9 mouse cellular contexts compared by ENCODE assay signal in genomic region chr7:79742277-79742658, GRCm38 (mm10). TPM values are rescaled to one million over a fixed set of nuclear protein-coding genes. Genes with fewer than 3 reads are reported as not detected.
DNase-seq lines count a peak whose midpoint lies in the region; ATAC-seq and TF ChIP-seq lines count a peak whose summit lies in the region.
"Had no signal": no experiment of that assay in that cellular context is flagged by ENCODE, and none has a peak within 500 bp of the region (broad histone marks: within the 10 kb centered on the region; RNA-seq: fewer than 3 reads in every experiment).

No protein-coding gene starts in this region.

- TF ChIP-seq CTCF in left cerebral cortex, adult 2 months (IDR thresholded peaks at IDR 0.05), result no peak

- H3K36me3 ChIP-seq in embryonic facial prominence, embryonic 12.5 days, result no peaks in the 10 kb centered on the region; the same call in 1 of the 2 replicates
- peaks cover 6% of the 10 kb centered on the region for H3K36me3 ChIP-seq in limb, embryonic 10.5 days
- peaks cover 3% of the 10 kb centered on the region; the same call in 1 of the 2 replicates for H3K36me3 ChIP-seq in neural tube, embryonic 12.5 days

- H3K4me1 ChIP-seq in embryonic facial prominence, embryonic 12.5 days, result peaks cover 6% of the 10 kb centered on the region; the same call in 1 of the 2 replicates
- peaks cover 15% of the 10 kb centered on the region for H3K4me1 ChIP-seq in limb, embryonic 10.5 days
- H3K4me1 ChIP-seq in neural tube, embryonic 12.5 days, result peaks cover 7% of the 10 kb centered on the region; the same call in 1 of the 2 replicates

- H3K9me3 ChIP-seq in embryonic facial prominence, embryonic 12.5 days, result no peaks in the 10 kb centered on the region
- H3K9me3 ChIP-seq in limb, embryonic 10.5 days (replicated peaks), result no peaks in the 10 kb centered on the region
- H3K9me3 ChIP-seq in neural tube, embryonic 12.5 days, result no peaks in the 10 kb centered on the region

- DNase-seq in left cerebral cortex, adult 2 months (ENCODE audit: extremely low spot score in 1 of 2, low spot score in 2 of 2), result no peak
- DNase-seq in left cerebral cortex, postnatal 14 days (ENCODE audit: low spot score in 2 of 2), result no peak
- no peak for DNase-seq in limb, embryonic 10.5 days (ENCODE audit: low spot score)
- DNase-seq in cerebellum, postnatal 4 days (ENCODE audit: low spot score in 2 of 2), result no peak
- DNase-seq in embryo, embryonic 10.5 days (ENCODE audit: low spot score), result no peak
- DNase-seq in urinary bladder, adult 2 months (ENCODE audit: low spot score), result no peak

- H3K4me3 ChIP-seq in left cerebral cortex, adult 2 months, result peak overlapping the region; percentile 51
- H3K4me3 ChIP-seq in embryonic facial prominence, embryonic 12.5 days, result peak overlapping the region; percentile 60
- peak overlapping the region; percentile 88 for H3K4me3 ChIP-seq in limb, embryonic 10.5 days
- peak overlapping the region; percentile 66 for H3K4me3 ChIP-seq in neural tube, embryonic 12.5 days

- 23% methylated on average over 11 of the region's 11 CpGs for WGBS in embryonic facial prominence, embryonic 12.5 days
- WGBS in limb, embryonic 10.5 days, result 28% methylated on average over 11 of the region's 11 CpGs
- 26% methylated on average over 11 of the region's 11 CpGs for WGBS in neural tube, embryonic 12.5 days

- H3K9ac ChIP-seq in embryonic facial prominence, embryonic 12.5 days, result peak overlapping the region; percentile 38
- peak overlapping the region; percentile 60 for H3K9ac ChIP-seq in neural tube, embryonic 12.5 days

- intact Hi-C loops in left cerebral cortex, adult 2 months (cut with DNase I), result no loop called here
- intact Hi-C loops in left cerebral cortex, postnatal 14 days (cut with DNase I), result no loop called here

- no peaks in the 10 kb centered on the region for H3K27me3 ChIP-seq in embryonic facial prominence, embryonic 12.5 days
- no peaks in the 10 kb centered on the region for H3K27me3 ChIP-seq in limb, embryonic 10.5 days (ENCODE audit: low read depth, poor library complexity, severe bottlenecking)
- no peaks in the 10 kb centered on the region for H3K27me3 ChIP-seq in neural tube, embryonic 12.5 days (replicated peaks)

- no peak overlapping the region for H3K27ac ChIP-seq in left cerebral cortex, adult 2 months
- no peak overlapping the region for H3K27ac ChIP-seq in embryonic facial prominence, embryonic 12.5 days
- H3K27ac ChIP-seq in limb, embryonic 10.5 days, result peak overlapping the region; percentile 78
- H3K27ac ChIP-seq in neural tube, embryonic 12.5 days, result no peak overlapping the region

- peak overlapping the region; percentile 66 for H3K4me2 ChIP-seq in embryonic facial prominence, embryonic 12.5 days (replicated peaks)
- H3K4me2 ChIP-seq in neural tube, embryonic 12.5 days (replicated peaks), result peak overlapping the region; percentile 97

- no peak for ATAC-seq in embryonic facial prominence, embryonic 12.5 days (ENCODE audit: insufficient number of reproducible peaks, insufficient read depth, low FRiP score, low TSS enrichment)
- no peak for ATAC-seq in neural tube, embryonic 12.5 days (ENCODE audit: low FRiP score, low read depth)

RNA-seq across cellular contexts. Expression of gene Pex11a, which starts 0.7 kb away (rescaled TPM):
- total RNA-seq in left cerebral cortex, adult 2 months (2021), result 10 to 100 TPM; 10.1 to 11.5 TPM
- total RNA-seq in left cerebral cortex, postnatal 14 days (2021), result 1 to 10 TPM; 8.2 to 8.7 TPM
- 10.3 and 11.9 TPM in 2 replicates for polyA plus RNA-seq in embryonic facial prominence, embryonic 12.5 days (2016; fragmentation: Nextera tagmentation; extraction: Ambion mirVana)
- 6.6 and 11.3 TPM in 2 replicates for polyA plus RNA-seq in limb, embryonic 10.5 days (2016; fragmentation: Nextera tagmentation; extraction: Ambion mirVana)
- 9.8 and 11.5 TPM in 2 replicates for polyA plus RNA-seq in neural tube, embryonic 12.5 days (2016; fragmentation: Nextera tagmentation; extraction: Ambion mirVana)
- polyA plus RNA-seq in urinary bladder, adult 2 months (2012; rRNA removed), result 7.1 and 7.9 TPM in 2 replicates

RNA-seq across cellular contexts. Expression of gene Wdr93, which starts 0.7 kb away (rescaled TPM):
- under 1 TPM in 1 of 2 experiments, not detected in 1; 0.35 TPM for total RNA-seq in left cerebral cortex, adult 2 months (2021)
- total RNA-seq in left cerebral cortex, postnatal 14 days (2021), result not detected
- 0.56 TPM in 1 of 2 replicates, not detected in the other for polyA plus RNA-seq in embryonic facial prominence, embryonic 12.5 days (2016; fragmentation: Nextera tagmentation; extraction: Ambion mirVana)
- polyA plus RNA-seq in limb, embryonic 10.5 days (2016; fragmentation: Nextera tagmentation; extraction: Ambion mirVana), result 0.19 and 0.35 TPM in 2 replicates
- polyA plus RNA-seq in neural tube, embryonic 12.5 days (2016; fragmentation: Nextera tagmentation; extraction: Ambion mirVana), result 0.17 and 0.38 TPM in 2 replicates
- 0.15 and 0.29 TPM in 2 replicates for polyA plus RNA-seq in urinary bladder, adult 2 months (2012; rRNA removed)
- total RNA-seq: monocyte, adult 5-6 weeks had no signal

RNA-seq across cellular contexts. Expression of gene Plin1, which starts 9.6 kb away (rescaled TPM):
- total RNA-seq in left cerebral cortex, adult 2 months (2021), result not detected
- not detected for total RNA-seq in left cerebral cortex, postnatal 14 days (2021)
- 0.13 TPM in 1 of 2 replicates, not detected in the other for polyA plus RNA-seq in embryonic facial prominence, embryonic 12.5 days (2016; fragmentation: Nextera tagmentation; extraction: Ambion mirVana)
- polyA plus RNA-seq in limb, embryonic 10.5 days (2016; fragmentation: Nextera tagmentation; extraction: Ambion mirVana), result not detected in 2 replicates
- polyA plus RNA-seq in neural tube, embryonic 12.5 days (2016; fragmentation: Nextera tagmentation; extraction: Ambion mirVana), result not detected in 2 replicates
- polyA plus RNA-seq in urinary bladder, adult 2 months (2012; rRNA removed), result 18.0 and 30.2 TPM in 2 replicates
- total RNA-seq: monocyte, adult 5-6 weeks had no signal

RNA-seq across cellular contexts. Expression of gene Kif7, which starts 26.7 kb away (rescaled TPM):
- total RNA-seq in left cerebral cortex, adult 2 months (2021), result 1 to 10 TPM; 1.4 to 1.7 TPM
- total RNA-seq in left cerebral cortex, postnatal 14 days (2021), result 1 to 10 TPM; 1.9 to 2.4 TPM
- polyA plus RNA-seq in embryonic facial prominence, embryonic 12.5 days (2016; fragmentation: Nextera tagmentation; extraction: Ambion mirVana), result 11.5 and 11.7 TPM in 2 replicates
- 7.2 and 8.5 TPM in 2 replicates for polyA plus RNA-seq in limb, embryonic 10.5 days (2016; fragmentation: Nextera tagmentation; extraction: Ambion mirVana)
- polyA plus RNA-seq in neural tube, embryonic 12.5 days (2016; fragmentation: Nextera tagmentation; extraction: Ambion mirVana), result 6.0 and 6.2 TPM in 2 replicates
- polyA plus RNA-seq in urinary bladder, adult 2 months (2012; rRNA removed), result 4.3 TPM in 2 replicates
- total RNA-seq: monocyte, adult 5-6 weeks had no signal

RNA-seq across cellular contexts. Expression of gene Mesp1, which starts 51.3 kb away (rescaled TPM):
- under 1 TPM in 1 of 2 experiments, not detected in 1; 0.27 TPM for total RNA-seq in left cerebral cortex, adult 2 months (2021)
- under 1 TPM; 0.37 to 0.78 TPM for total RNA-seq in left cerebral cortex, postnatal 14 days (2021)
- not detected in 2 replicates for polyA plus RNA-seq in embryonic facial prominence, embryonic 12.5 days (2016; fragmentation: Nextera tagmentation; extraction: Ambion mirVana)
- polyA plus RNA-seq in limb, embryonic 10.5 days (2016; fragmentation: Nextera tagmentation; extraction: Ambion mirVana), result not detected in 2 replicates
- not detected in 2 replicates for polyA plus RNA-seq in neural tube, embryonic 12.5 days (2016; fragmentation: Nextera tagmentation; extraction: Ambion mirVana)
- polyA plus RNA-seq in urinary bladder, adult 2 months (2012; rRNA removed), result 0.08 TPM in 1 of 2 replicates, not detected in the other
- total RNA-seq: monocyte, adult 5-6 weeks had no signal

Comparison
In these comparisons a context has a peak if more than half of its experiments do, and no peak if none do; other contexts are left out.
1. RNA of gene Plin1, which starts 9.6 kb away (polyA plus RNA-seq): 18.0 to 30.2 TPM in urinary bladder, adult 2 months; not detected in neural tube, embryonic 12.5 days, 0.13 TPM in embryonic facial prominence, embryonic 12.5 days and not detected in limb, embryonic 10.5 days; every median in the first group is over 10 times any median in the second.
2. Peak in every context shown above with its lines, with median percentiles within 50 percentile points of each other: H3K4me3 ChIP-seq.